Mouse (Mus musculus) liver, embryonic 13.5 days (tissue): ENCODE data around the gene Npas2. TPM values are rescaled to one million over a fixed set of nuclear protein-coding genes. Genes with fewer than 3 reads are reported as not detected.
A peak's percentile ranks its signal among the peaks of the same experiment; 100 is the strongest.

Source experiments
- ATAC-seq: fragments of 200-750 bp; cut with Nextera tagmentation; 2 replicates; pipeline ENCODE4 v1.8.0; 2017; ENCODE audit warnings: low read depth, mild to moderate bottlenecking, moderate number of reproducible peaks, moderate library complexity
- DNase-seq: peaks from one replicate; pipeline ENCODE4 v3.0.0; 2022
- H3K27ac ChIP-seq: fragments of 300-500 bp; sonication (generic); 2 replicates; pipeline ENCODE4 v1.5.1; 2015; ENCODE audit warnings: moderate library complexity, mild to moderate bottlenecking, inconsistent platforms
- H3K27me3 ChIP-seq: fragments of 300-500 bp; sonication (generic); 2 replicates; pipeline ENCODE4 v1.6.1; 2015; ENCODE audit warnings: mild to moderate bottlenecking, inconsistent platforms
- H3K36me3 ChIP-seq: fragments of 300-500 bp; sonication (generic); 2 replicates; pipeline ENCODE4 v1.6.1; 2015; ENCODE audit warnings: mild to moderate bottlenecking, inconsistent platforms
- H3K4me1 ChIP-seq: fragments of 300-500 bp; sonication (generic); replicated peaks from 2 replicates; pipeline ENCODE4 v1.6.1; 2015; ENCODE audit warnings: inconsistent platforms
- H3K4me2 ChIP-seq: fragments of 300-500 bp; sonication (generic); 2 replicates; pipeline ENCODE4 v1.6.1; 2015; ENCODE audit warnings: inconsistent platforms, mild to moderate bottlenecking, moderate library complexity
- H3K4me3 ChIP-seq: fragments of 300-500 bp; sonication (generic); replicated peaks from 2 replicates; pipeline ENCODE4 v1.5.1; 2015; ENCODE audit warnings: mild to moderate bottlenecking, inconsistent platforms
- H3K9ac ChIP-seq: fragments of 300-500 bp; sonication (generic); 2 replicates; pipeline ENCODE4 v1.6.1; 2015; ENCODE audit warnings: mild to moderate bottlenecking, inconsistent platforms
- H3K9me3 ChIP-seq: fragments of 300-500 bp; sonication (generic); replicated peaks from 2 replicates; pipeline ENCODE4 v1.6.1; 2016; ENCODE audit warnings: inconsistent platforms
- WGBS: fragments of 180-500 bp; shearing (Covaris S2); methylation state at CpG from one replicate; pipeline ENCODE4 v1.1.7; 2015; ENCODE audit not compliant: insufficient replicate concordance; 5-methylcytosine and 5-hydroxymethylcytosine counted together
- polyA plus RNA-seq: library from polyadenylated mRNA; unstranded; fragments of >200 nt; fragmentation: Nextera tagmentation; extraction: Ambion mirVana; gene quantifications from 2 replicates; pipeline ENCODE4 v1.2.1, GENCODE M21; 2015

Npas2 gene
- polyA plus RNA-seq, 1 experiment from 2014 or later = 0.13 TPM

GRCm38 (mm10) chr1:39367045-39367444 is 173.5 kb downstream of the Npas2 start:
- Histone ChIP-seq H3K27me3 (peaks cover 6% of the 10 kb centered on the region; the same call in 1 of the 2 replicates), H3K9ac (no peak overlapping the region), H3K4me3 (peak overlapping the region; percentile 95), H3K4me1 (peaks cover 32% of the 10 kb centered on the region), H3K27ac (no peak overlapping the region), H3K4me2 (peak overlapping the region; percentile 85), H3K9me3 (no peaks in the 10 kb centered on the region), H3K36me3 (peaks cover 34% of the 10 kb centered on the region)
- 29% methylated on average over 6 of the region's 6 CpGs for WGBS
- ATAC-seq (no peak), DNase-seq (no peak)

- 1% methylated on average over 58 of the region's 62 CpGs for WGBS
- H3K4me1 ChIP-seq = peaks cover 25% of the 10 kb centered on the region
- no peaks in the 10 kb centered on the region for H3K9me3 ChIP-seq
- peak; percentile 98 for ATAC-seq
- peak within 1 kb of the TSS; percentile 96 for H3K9ac ChIP-seq
- H3K4me3 ChIP-seq = peak within 1 kb of the TSS; percentile 95
- H3K27me3 ChIP-seq = peaks cover 6% of the 10 kb centered on the region; the same call in 1 of the 2 replicates
- peaks cover 41% of the 10 kb centered on the region for H3K36me3 ChIP-seq
- H3K27ac ChIP-seq = peak within 1 kb of the TSS; percentile 88
- peak; percentile 87 for DNase-seq
- H3K4me2 ChIP-seq = peak within 1 kb of the TSS; percentile 85
These were observed 174.2 kb downstream of the Npas2 start, which contains the start of gene Rpl31 for GRCm38 (mm10) chr1:39367601-39368266. TSS of gene Rpl31 (plus strand) at chr1:39367842.

- H3K4me1 ChIP-seq = peaks cover 24% of the 10 kb centered on the region
- peak overlapping the region; percentile 88 for H3K27ac ChIP-seq
- peak overlapping the region; percentile 95 for H3K4me3 ChIP-seq
- under 1% methylated on average over 34 of the region's 34 CpGs for WGBS
- H3K9ac ChIP-seq = peak overlapping the region; percentile 96
- no peaks in the 10 kb centered on the region for H3K9me3 ChIP-seq
- DNase-seq = no peak
- H3K4me2 ChIP-seq = peak overlapping the region; percentile 85
- H3K36me3 ChIP-seq = peaks cover 47% of the 10 kb centered on the region
- peaks cover 6% of the 10 kb centered on the region; the same call in 1 of the 2 replicates for H3K27me3 ChIP-seq
- ATAC-seq = peak; percentile 8
These were observed 174.8 kb downstream of the Npas2 start for GRCm38 (mm10) chr1:39368267-39368841.

GRCm38 (mm10) chr1:39370431-39370830 is 176.9 kb downstream of the Npas2 start:
- ATAC-seq = no peak
- Histone ChIP-seq H3K4me2 (peak overlapping the region; percentile 85), H3K9ac (peak overlapping the region; percentile 96), H3K4me3 (peak overlapping the region; percentile 95), H3K4me1 (peaks cover 24% of the 10 kb centered on the region), H3K27me3 (peaks cover 6% of the 10 kb centered on the region; the same call in 1 of the 2 replicates), H3K9me3 (no peaks in the 10 kb centered on the region), H3K27ac (peak overlapping the region; percentile 88; the same call in 1 of the 2 replicates), H3K36me3 (peaks cover 57% of the 10 kb centered on the region)
- no peak for DNase-seq
- WGBS = 37% methylated on average over 6 of the region's 6 CpGs

GRCm38 (mm10) chr1:39372220-39372843 is 178.8 kb downstream of the Npas2 start:
- ATAC-seq = no peak
- H3K9me3 ChIP-seq = no peaks in the 10 kb centered on the region
- DNase-seq = no peak
- H3K36me3 ChIP-seq = peaks cover 65% of the 10 kb centered on the region
- H3K4me3 ChIP-seq = no peak overlapping the region
- peaks cover 19% of the 10 kb centered on the region for H3K4me1 ChIP-seq
- H3K4me2 ChIP-seq = no peak overlapping the region
- H3K9ac ChIP-seq = no peak overlapping the region
- WGBS = 60% methylated on average over 8 of the region's 8 CpGs
- H3K27me3 ChIP-seq = no peaks in the 10 kb centered on the region
- peak overlapping the region; percentile 15; the same call in 1 of the 2 replicates for H3K27ac ChIP-seq

- H3K4me1 ChIP-seq = peaks cover 17% of the 10 kb centered on the region
- no peak overlapping the region for H3K4me2 ChIP-seq
- H3K4me3 ChIP-seq = no peak overlapping the region
- WGBS = 61% methylated on average over 4 of the region's 4 CpGs
- ATAC-seq (no peak), DNase-seq (no peak)
- no peaks in the 10 kb centered on the region for H3K27me3 ChIP-seq
- H3K9ac ChIP-seq = no peak overlapping the region
- peaks cover 71% of the 10 kb centered on the region for H3K36me3 ChIP-seq
- H3K27ac ChIP-seq = no peak overlapping the region
- no peaks in the 10 kb centered on the region for H3K9me3 ChIP-seq
These were observed 179.8 kb downstream of the Npas2 start for GRCm38 (mm10) chr1:39373378-39373777.

- ATAC-seq (no peak), DNase-seq (no peak)
- no peaks in the 10 kb centered on the region for H3K9me3 ChIP-seq
- no peak overlapping the region for H3K4me2 ChIP-seq
- H3K4me3 ChIP-seq = no peak overlapping the region
- no peaks in the 10 kb centered on the region for H3K27me3 ChIP-seq
- H3K27ac ChIP-seq = no peak overlapping the region
- 72% methylated on average over 5 of the region's 5 CpGs for WGBS
- H3K4me1 ChIP-seq = peaks cover 15% of the 10 kb centered on the region
- peaks cover 64% of the 10 kb centered on the region for H3K36me3 ChIP-seq
- no peak overlapping the region for H3K9ac ChIP-seq
These were observed 180.8 kb downstream of the Npas2 start for GRCm38 (mm10) chr1:39374231-39374809.

GRCm38 (mm10) chr1:39376121-39376520 is 182.6 kb downstream of the Npas2 start:
- Histone ChIP-seq H3K4me3 (no peak overlapping the region), H3K27me3 (no peaks in the 10 kb centered on the region), H3K9ac (no peak overlapping the region), H3K9me3 (no peaks in the 10 kb centered on the region), H3K4me2 (no peak overlapping the region), H3K4me1 (peaks cover 8% of the 10 kb centered on the region), H3K27ac (no peak overlapping the region), H3K36me3 (peaks cover 48% of the 10 kb centered on the region)
- no peak for DNase-seq
- no peak for ATAC-seq
- WGBS = 76% methylated on average over 7 of the region's 7 CpGs

GRCm38 (mm10) chr1:39376726-39377240 is 183.3 kb downstream of the Npas2 start:
- H3K27ac ChIP-seq = no peak overlapping the region
- no peak for ATAC-seq
- no peaks in the 10 kb centered on the region for H3K9me3 ChIP-seq
- H3K4me2 ChIP-seq = no peak overlapping the region
- no peak overlapping the region for H3K9ac ChIP-seq
- no peak for DNase-seq
- H3K4me3 ChIP-seq = no peak overlapping the region
- H3K27me3 ChIP-seq = no peaks in the 10 kb centered on the region
- WGBS = 88% methylated on average over 9 of the region's 9 CpGs
- H3K4me1 ChIP-seq = peaks cover 11% of the 10 kb centered on the region
- peaks cover 43% of the 10 kb centered on the region for H3K36me3 ChIP-seq

GRCm38 (mm10) chr1:39378540-39378939 is 185.0 kb downstream of the Npas2 start:
- ATAC-seq (no peak), DNase-seq (no peak)
- Histone ChIP-seq H3K4me1 (peaks cover 11% of the 10 kb centered on the region), H3K9ac (no peak overlapping the region), H3K27me3 (no peaks in the 10 kb centered on the region), H3K4me3 (no peak overlapping the region), H3K9me3 (no peaks in the 10 kb centered on the region), H3K27ac (no peak overlapping the region), H3K36me3 (peaks cover 25% of the 10 kb centered on the region), H3K4me2 (no peak overlapping the region)
- 78% methylated on average over 1 of the region's 1 CpGs for WGBS

GRCm38 (mm10) chr1:39379021-39379420 is 185.5 kb downstream of the Npas2 start:
- H3K9me3 ChIP-seq = no peaks in the 10 kb centered on the region
- H3K36me3 ChIP-seq = peaks cover 22% of the 10 kb centered on the region
- no peaks in the 10 kb centered on the region for H3K27me3 ChIP-seq
- H3K4me1 ChIP-seq = peaks cover 11% of the 10 kb centered on the region
- no peak overlapping the region for H3K4me2 ChIP-seq
- DNase-seq (no peak), ATAC-seq (0 out of 2 replicates have a peak, but pooled peaks have one; percentile 21)
- H3K9ac ChIP-seq = no peak overlapping the region
- H3K27ac ChIP-seq = no peak overlapping the region
- no peak overlapping the region for H3K4me3 ChIP-seq
- 21% methylated on average over 5 of the region's 5 CpGs for WGBS
